Mouse (Mus musculus) forebrain, postnatal 0 days (tissue): Measurements from ENCODE around the gene 2610318N02Rik. TPM values are rescaled to one million over a fixed set of nuclear protein-coding genes. Genes with fewer than 3 reads are reported as not detected.

Experiments used
- ATAC-seq: fragments of 200-750 bp; cut with Nextera tagmentation; 2 replicates; pipeline ENCODE4 v1.8.0; 2017; ENCODE audit warnings: mild to moderate bottlenecking, moderate library complexity
- DNase-seq: peaks from one replicate; pipeline ENCODE4 v3.0.0-alpha.2; 2015
- H3K27ac ChIP-seq: fragments of 300-500 bp; sonication (generic); 2 replicates; pipeline ENCODE4 v1.5.1; 2014; ENCODE audit warnings: low read depth, mild to moderate bottlenecking, antibody characterized with exemption, low read length, moderate library complexity, mixed read lengths
- H3K27me3 ChIP-seq: fragments of 300-500 bp; sonication (generic); 2 replicates; pipeline ENCODE4 v1.6.1; 2014; ENCODE audit warnings: mild to moderate bottlenecking, low read length, mixed read lengths; ENCODE audit not compliant: insufficient read depth
- H3K36me3 ChIP-seq: fragments of 300-500 bp; sonication (generic); 2 replicates; pipeline ENCODE4 v1.6.1; 2014; ENCODE audit warnings: mild to moderate bottlenecking, moderate library complexity; ENCODE audit not compliant: insufficient read depth
- H3K4me1 ChIP-seq: fragments of 300-500 bp; sonication (generic); 2 replicates; pipeline ENCODE4 v1.6.1; 2014; ENCODE audit warnings: antibody characterized with exemption; ENCODE audit not compliant: insufficient read depth
- H3K4me2 ChIP-seq: fragments of 300-500 bp; sonication (generic); 2 replicates; pipeline ENCODE4 v1.6.1; 2014; ENCODE audit warnings: low read depth, mild to moderate bottlenecking, moderate library complexity
- H3K4me3 ChIP-seq: fragments of 300-500 bp; sonication (generic); 2 replicates; pipeline ENCODE4 v1.5.1; 2014; ENCODE audit warnings: low read depth, low read length, mixed read lengths
- H3K9ac ChIP-seq: fragments of 300-500 bp; sonication (generic); 2 replicates; pipeline ENCODE4 v1.6.1; 2014; ENCODE audit warnings: mild to moderate bottlenecking
- H3K9me3 ChIP-seq: fragments of 300-500 bp; sonication (generic); 2 replicates; pipeline ENCODE4 v1.6.1; 2016; ENCODE audit warnings: low read length
- CTCF ChIP-seq: sonication (generic); IDR thresholded peaks from 2 replicates; pipeline ENCODE4 v1.5.1; 2016; ENCODE audit warnings: antibody characterized with exemption, control low read depth, low read depth
- WGBS: fragments of 180-500 bp; shearing (Covaris S2); extraction: QIAGEN DNeasy Blood & Tissue Kit; methylation state at CpG from one replicate; pipeline ENCODE4 v1.1.7; 2014; 5-methylcytosine and 5-hydroxymethylcytosine counted together
- polyA plus RNA-seq: library from polyadenylated mRNA; unstranded; fragments of >200 nt; fragmentation: Nextera tagmentation; extraction: Ambion mirVana; gene quantifications from 2 replicates; pipeline ENCODE4 v1.2.1, GENCODE M21; 2015
- total RNA-seq: library from RNA; depleted of rRNA; stranded (reverse); fragments of >200 nt; gene quantifications from 2 replicates; pipeline ENCODE4 v1.2.3, GENCODE M21; 2014

Gene 2610318N02Rik
- total and polyA plus RNA-seq, 2 experiments from 2014 or later = 3.8 to 10.1 TPM

- H3K36me3 ChIP-seq = no peaks in the 10 kb centered on the region
- H3K27me3 ChIP-seq = no peaks in the 10 kb centered on the region
- peak; percentile 61 for TF ChIP-seq CTCF
- peak within 1 kb of the TSS; percentile 80 for H3K4me3 ChIP-seq
- DNase-seq (peak; percentile 96), ATAC-seq (peak; percentile 99)
- WGBS = 2% methylated on average over 47 of the region's 47 CpGs
- no peak within 1 kb of the TSS for H3K27ac ChIP-seq
- no peaks in the 10 kb centered on the region for H3K4me1 ChIP-seq
- no peaks in the 10 kb centered on the region for H3K9me3 ChIP-seq
- H3K4me2 ChIP-seq = peak within 1 kb of the TSS; percentile 97
- peak within 1 kb of the TSS; percentile 59 for H3K9ac ChIP-seq
Measured at GRCm38 (mm10) chr16:17132089-17132905, 7.3 kb upstream of the 2610318N02Rik start, which contains the start of gene Sdf2l1. TSS of gene Sdf2l1 (minus strand) at chr16:17132383.

- Histone ChIP-seq H3K27me3 (no peaks in the 10 kb centered on the region), H3K9me3 (no peaks in the 10 kb centered on the region), H3K36me3 (no peaks in the 10 kb centered on the region), H3K4me1 (no peaks in the 10 kb centered on the region), H3K9ac (peak overlapping the region; percentile 59), H3K27ac (no peak overlapping the region), H3K4me2 (peak overlapping the region; percentile 97), H3K4me3 (peak overlapping the region; percentile 80)
- WGBS = 5% methylated on average over 43 of the region's 43 CpGs
- no peak for TF ChIP-seq CTCF
- no peak for ATAC-seq
- DNase-seq = no peak
Measured at GRCm38 (mm10) chr16:17131191-17132088, 6.5 kb upstream of the 2610318N02Rik start.

GRCm38 (mm10) chr16:17127292-17127691 lies 2.3 kb upstream of the 2610318N02Rik start:
- Histone ChIP-seq H3K27me3 (no peaks in the 10 kb centered on the region), H3K27ac (no peak overlapping the region), H3K4me3 (no peak overlapping the region), H3K4me1 (0 out of 2 replicates have a peak, but pooled peaks cover 7% of the 10 kb centered on the region), H3K4me2 (no peak overlapping the region), H3K9me3 (no peaks in the 10 kb centered on the region), H3K36me3 (no peaks in the 10 kb centered on the region), H3K9ac (no peak overlapping the region)
- DNase-seq (no peak), ATAC-seq (no peak)
- 92% methylated on average over 1 of the region's 1 CpGs for WGBS
- TF ChIP-seq CTCF = peak; percentile 60

GRCm38 (mm10) chr16:17124119-17124870 lies 672 bp downstream of the 2610318N02Rik start:
- no peak for DNase-seq
- H3K27me3 ChIP-seq = no peaks in the 10 kb centered on the region
- H3K4me1 ChIP-seq = 0 out of 2 replicates have a peak, but pooled peaks cover 7% of the 10 kb centered on the region
- H3K4me2 ChIP-seq = peak overlapping the region; percentile 53
- H3K9me3 ChIP-seq = no peaks in the 10 kb centered on the region
- H3K4me3 ChIP-seq = peak overlapping the region; percentile 27
- TF ChIP-seq CTCF = no peak
- H3K27ac ChIP-seq = no peak overlapping the region
- H3K9ac ChIP-seq = peak overlapping the region; percentile 31; the same call in 1 of the 2 replicates
- peak; percentile 9; the same call in 1 of the 2 replicates for ATAC-seq
- H3K36me3 ChIP-seq = no peaks in the 10 kb centered on the region
- 4% methylated on average over 22 of the region's 22 CpGs for WGBS

GRCm38 (mm10) chr16:17121569-17121968 lies 3.4 kb downstream of the 2610318N02Rik start:
- no peak for TF ChIP-seq CTCF
- Histone ChIP-seq H3K9me3 (no peaks in the 10 kb centered on the region), H3K4me1 (0 out of 2 replicates have a peak, but pooled peaks cover 7% of the 10 kb centered on the region), H3K36me3 (no peaks in the 10 kb centered on the region), H3K9ac (no peak overlapping the region), H3K27ac (no peak overlapping the region), H3K4me2 (peak overlapping the region; percentile 34), H3K4me3 (peak overlapping the region; percentile 14), H3K27me3 (no peaks in the 10 kb centered on the region)
- ATAC-seq = peak; percentile 47; the same call in 1 of the 2 replicates
- 38% methylated on average over 14 of the region's 14 CpGs for WGBS
- DNase-seq = no peak

- H3K4me1 ChIP-seq = no peaks in the 10 kb centered on the region
- ATAC-seq = no peak
- no peak overlapping the region for H3K4me3 ChIP-seq
- no peaks in the 10 kb centered on the region for H3K9me3 ChIP-seq
- no peaks in the 10 kb centered on the region for H3K27me3 ChIP-seq
- no peak overlapping the region for H3K9ac ChIP-seq
- 84% methylated on average over 5 of the region's 5 CpGs for WGBS
- no peak overlapping the region for H3K4me2 ChIP-seq
- H3K36me3 ChIP-seq = no peaks in the 10 kb centered on the region
- TF ChIP-seq CTCF = no peak
- no peak overlapping the region for H3K27ac ChIP-seq
- DNase-seq = no peak
Measured at GRCm38 (mm10) chr16:17117309-17117799, 7.6 kb downstream of the 2610318N02Rik start.
